Mouse (Mus musculus) spleen, adult 2 months (tissue): ENCODE results near the gene Ovol1.

Experiments
- CTCF ChIP-seq: fragments of 200-500 bp; IDR thresholded peaks from 2 replicates; pipeline ENCODE4 v1.5.1; 2011; ENCODE audit warnings: mild to moderate bottlenecking, inconsistent platforms; ENCODE audit not compliant: insufficient read depth, insufficient read length, insufficient replicate concordance; ENCODE audit errors: extremely low read depth
- POLR2A ChIP-seq: fragments of 200-500 bp; IDR thresholded peaks from 2 replicates; pipeline ENCODE4 v1.6.1; 2011; ENCODE audit warnings: low read depth, low read length, inconsistent platforms

GRCm38 (mm10) chr19:5525204-5525603, 35.2 kb downstream of the Ovol1 start:
- TF ChIP-seq POLR2A (no peak), CTCF (no peak)
